Mouse (Mus musculus) hindbrain, embryonic 15.5 days (tissue): ENCODE measurements around the gene Opa1. TPM values are rescaled to one million over a fixed set of nuclear protein-coding genes. Genes with fewer than 3 reads are reported as not detected.

ENCODE experiments used
- polyA plus RNA-seq: library from polyadenylated mRNA; unstranded; fragments of >200 nt; fragmentation: Nextera tagmentation; extraction: Ambion mirVana; gene quantifications from 2 replicates; pipeline ENCODE4 v1.2.1, GENCODE M21; 2015

Opa1 gene
- polyA plus RNA-seq, 1 experiment from 2014 or later = 42.5 TPM

Other genes starting within 250 kb of the Opa1 start
- 3.1 and 3.3 TPM in 2 replicates for gene Atp13a5, start 200.6 kb upstream of the Opa1 start, polyA plus RNA-seq
- 3.3 and 4.3 TPM in 2 replicates for gene Atp13a4, start 34.5 kb upstream of the Opa1 start, polyA plus RNA-seq